Mouse (Mus musculus) lung, embryonic 15.5 days (tissue): ENCODE results near the gene Fndc10. TPM values are rescaled to one million over a fixed set of nuclear protein-coding genes. Genes with fewer than 3 reads are reported as not detected.
"Not testable (repeated sequence)": the region's sequence is repeated elsewhere in the genome, so short reads cannot be mapped to it uniquely, and the experiment has no call there.

Experiments used
- ATAC-seq: fragments of 200-750 bp; cut with Nextera tagmentation; 2 replicates; pipeline ENCODE4 v1.8.0; 2017; ENCODE audit warnings: moderate number of reproducible peaks, borderline replicate concordance; ENCODE audit not compliant: low FRiP score, low TSS enrichment; ENCODE audit errors: extremely low read depth
- H3K27ac ChIP-seq: fragments of 300-500 bp; sonication (generic); 2 replicates; pipeline ENCODE4 v1.5.1; 2015; ENCODE audit warnings: moderate library complexity, mild to moderate bottlenecking, inconsistent platforms
- H3K27me3 ChIP-seq: fragments of 300-500 bp; sonication (generic); 2 replicates; pipeline ENCODE4 v1.6.1; 2015; ENCODE audit warnings: inconsistent platforms
- H3K36me3 ChIP-seq: fragments of 300-500 bp; sonication (generic); 2 replicates; pipeline ENCODE4 v1.6.1; 2015; ENCODE audit warnings: inconsistent platforms
- H3K4me1 ChIP-seq: fragments of 300-500 bp; sonication (generic); 2 replicates; pipeline ENCODE4 v1.6.1; 2015; ENCODE audit warnings: inconsistent platforms
- H3K4me2 ChIP-seq: fragments of 300-500 bp; sonication (generic); 2 replicates; pipeline ENCODE4 v1.6.1; 2015; ENCODE audit warnings: inconsistent platforms, mild to moderate bottlenecking, moderate library complexity
- H3K4me3 ChIP-seq: fragments of 300-500 bp; sonication (generic); 2 replicates; pipeline ENCODE4 v1.5.1; 2015; ENCODE audit warnings: mild to moderate bottlenecking, inconsistent platforms
- H3K9ac ChIP-seq: fragments of 300-500 bp; sonication (generic); 2 replicates; pipeline ENCODE4 v1.6.1; 2015; ENCODE audit warnings: inconsistent platforms
- H3K9me3 ChIP-seq: fragments of 300-500 bp; sonication (generic); 2 replicates; pipeline ENCODE4 v1.6.1; 2016; ENCODE audit warnings: inconsistent platforms
- WGBS: fragments of 180-500 bp; shearing (Covaris S2); methylation state at CpG from one replicate; pipeline ENCODE4 v1.1.7; 2015; 5-methylcytosine and 5-hydroxymethylcytosine counted together
- polyA plus RNA-seq: library from polyadenylated mRNA; unstranded; fragments of >200 nt; fragmentation: Nextera tagmentation; extraction: Ambion mirVana; gene quantifications from 2 replicates; pipeline ENCODE4 v1.2.1, GENCODE M21; 2015

Fndc10 gene
- 4.3 and 4.9 TPM in 2 replicates for polyA plus RNA-seq

DNA sequence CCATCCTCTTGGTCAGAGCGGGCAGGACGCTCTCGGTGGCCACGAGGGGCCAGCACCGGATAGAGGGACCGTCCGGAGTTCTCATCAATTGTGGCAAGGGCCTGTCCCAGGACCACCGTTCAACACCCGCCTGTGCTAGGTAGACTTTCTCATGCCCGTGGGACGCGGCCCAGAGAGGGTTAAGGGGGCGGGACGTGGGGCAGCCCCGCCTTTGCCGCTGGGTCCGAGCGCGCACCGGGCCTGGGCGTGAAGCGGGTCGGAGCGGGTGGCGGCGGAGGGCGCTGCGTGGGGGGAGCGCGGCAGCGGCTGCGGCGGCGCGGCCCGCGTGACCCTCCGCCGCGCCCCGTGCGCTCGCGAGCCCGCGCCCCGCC is at the start of gene Fndc10:
TSS of gene Fndc10 (plus strand) at position 232 of the 371 bp plus-strand sequence.
- H3K4me3 ChIP-seq, result peak within 1 kb of the TSS; percentile 70
- H3K4me1 ChIP-seq, result peaks cover 13% of the 10 kb centered on the region
- no peaks in the 10 kb centered on the region for H3K36me3 ChIP-seq
- peak within 1 kb of the TSS; percentile 53 for H3K9ac ChIP-seq
- peak; percentile 82 for ATAC-seq
- H3K9me3 ChIP-seq, result no peaks in the 10 kb centered on the region
- WGBS, result under 1% methylated on average over 37 of the region's 47 CpGs
- H3K27me3 ChIP-seq, result peaks cover 9% of the 10 kb centered on the region; the same call in 1 of the 2 replicates
- no peak within 1 kb of the TSS for H3K27ac ChIP-seq
- peak within 1 kb of the TSS; percentile 99 for H3K4me2 ChIP-seq

DNA sequence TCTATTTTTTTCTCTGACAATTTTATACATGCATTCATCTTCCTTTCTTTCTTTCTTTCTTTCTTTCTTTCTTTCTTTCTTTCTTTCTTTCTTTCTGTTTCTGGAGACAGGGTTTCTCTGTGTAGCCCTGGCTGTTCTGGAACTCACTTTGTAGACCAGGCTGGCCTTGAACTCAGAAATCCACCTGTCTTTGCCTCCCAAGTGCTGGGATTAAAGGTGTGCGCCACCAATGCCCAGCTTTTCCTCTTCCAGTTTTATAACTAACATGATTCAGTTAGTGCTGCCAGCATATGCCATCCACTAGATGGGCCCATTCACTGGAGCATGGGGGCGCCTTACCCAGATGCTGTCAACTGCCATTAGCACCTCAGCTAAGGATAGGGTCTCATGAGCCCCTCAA is 48.8 kb upstream of the Fndc10 start, which contains the start of gene Gm10563:
TSS of gene Gm10563 (minus strand) at position 101 of the 400 bp plus-strand sequence.
- H3K9me3 ChIP-seq, H3K4me2 ChIP-seq, H3K9ac ChIP-seq, H3K27me3 ChIP-seq, H3K27ac ChIP-seq, H3K4me1 ChIP-seq, H3K4me3 ChIP-seq, ATAC-seq: not testable (repeated sequence)
- H3K36me3 ChIP-seq, result peaks cover 86% of the 10 kb centered on the region
- 94% methylated on average over 2 of the region's 2 CpGs for WGBS

GRCm38 (mm10) chr4:155645721-155646120 is 48.4 kb upstream of the Fndc10 start:
- H3K9me3 ChIP-seq, result no peaks in the 10 kb centered on the region
- H3K36me3 ChIP-seq, result peaks cover 86% of the 10 kb centered on the region
- no peak for ATAC-seq
- no peak overlapping the region for H3K9ac ChIP-seq
- H3K4me2 ChIP-seq, result no peak overlapping the region
- no peaks in the 10 kb centered on the region for H3K27me3 ChIP-seq
- H3K4me3 ChIP-seq, result no peak overlapping the region
- 0 out of 2 replicates have a peak, but pooled peaks cover under 1% of the 10 kb centered on the region for H3K4me1 ChIP-seq
- WGBS, result 97% methylated on average over 5 of the region's 5 CpGs
- H3K27ac ChIP-seq, result no peak overlapping the region

DNA sequence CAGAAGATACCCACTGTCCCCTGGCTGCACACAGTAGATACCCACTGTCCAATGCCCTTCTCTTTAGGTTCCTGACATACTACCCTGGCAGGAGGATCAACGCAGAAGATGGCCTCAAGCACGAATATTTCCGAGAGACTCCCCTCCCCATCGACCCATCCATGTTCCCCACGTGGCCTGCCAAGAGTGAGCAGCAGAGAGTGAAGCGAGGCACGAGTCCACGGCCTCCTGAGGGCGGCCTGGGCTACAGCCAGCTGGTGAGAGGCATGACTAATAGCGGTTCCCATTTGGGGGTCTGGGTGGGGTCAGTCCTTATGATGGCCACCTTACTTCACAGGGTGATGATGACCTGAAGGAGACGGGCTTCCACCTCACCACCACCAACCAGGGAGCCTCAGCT is 44.8 kb upstream of the Fndc10 start:
- WGBS, result 89% methylated on average over 11 of the region's 11 CpGs
- Histone ChIP-seq H3K27ac (no peak overlapping the region), H3K36me3 (peaks cover 55% of the 10 kb centered on the region), H3K4me3 (no peak overlapping the region), H3K4me2 (no peak overlapping the region), H3K9ac (no peak overlapping the region), H3K27me3 (peaks cover 8% of the 10 kb centered on the region), H3K9me3 (no peaks in the 10 kb centered on the region), H3K4me1 (peaks cover 32% of the 10 kb centered on the region)
- no peak for ATAC-seq

GRCm38 (mm10) chr4:155651553-155652269 is 42.4 kb upstream of the Fndc10 start:
- 46% methylated on average over 15 of the region's 15 CpGs for WGBS
- H3K27me3 ChIP-seq, result peaks cover 23% of the 10 kb centered on the region
- peak overlapping the region; percentile 43; the same call in 1 of the 2 replicates for H3K4me3 ChIP-seq
- ATAC-seq, result peak; percentile 37; the same call in 1 of the 2 replicates
- H3K4me2 ChIP-seq, result peak overlapping the region; percentile 92
- peaks cover 46% of the 10 kb centered on the region for H3K36me3 ChIP-seq
- no peaks in the 10 kb centered on the region for H3K9me3 ChIP-seq
- peak overlapping the region; percentile 77 for H3K27ac ChIP-seq
- peaks cover 43% of the 10 kb centered on the region for H3K4me1 ChIP-seq
- H3K9ac ChIP-seq, result no peak overlapping the region

DNA sequence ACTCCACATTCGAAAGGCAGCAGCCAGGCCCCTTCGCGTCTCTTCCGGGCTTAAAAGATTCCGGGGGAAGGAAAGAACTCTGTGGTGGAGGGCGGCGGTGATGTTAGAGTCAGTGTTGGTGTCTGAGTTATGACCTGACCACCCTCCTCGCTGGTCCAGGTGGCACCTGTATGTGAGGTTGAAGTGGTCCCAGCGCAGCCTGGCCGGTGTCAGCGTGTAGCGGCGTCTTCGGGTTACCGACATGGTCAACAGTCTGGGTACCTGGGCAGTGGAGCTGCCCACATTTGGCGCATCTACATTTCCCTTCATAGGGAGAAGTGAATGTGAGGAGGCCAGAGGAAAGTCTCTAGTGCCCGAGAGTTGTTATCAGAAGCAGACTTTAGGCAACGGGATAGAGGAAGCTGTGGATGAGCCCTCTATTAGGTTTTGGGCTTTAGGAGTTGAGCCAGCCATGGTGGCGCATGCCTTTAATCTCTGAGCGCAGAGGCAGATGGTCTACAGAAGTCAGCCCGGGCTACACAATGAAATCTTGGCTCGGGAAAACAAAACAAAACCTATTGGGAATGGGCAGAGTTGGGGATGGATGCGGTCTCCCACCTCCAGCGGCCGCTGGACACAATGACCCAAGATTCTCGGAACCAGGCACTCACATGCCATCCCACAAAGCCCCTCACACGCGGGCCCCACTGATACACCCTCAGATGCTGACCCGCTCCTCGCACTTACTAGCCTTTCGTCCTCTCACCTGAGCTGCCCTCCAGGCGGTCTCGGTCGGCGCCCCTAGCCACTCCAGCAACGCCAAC is 41.7 kb upstream of the Fndc10 start:
- H3K4me1 ChIP-seq, result peaks cover 43% of the 10 kb centered on the region
- peaks cover 23% of the 10 kb centered on the region for H3K27me3 ChIP-seq
- H3K36me3 ChIP-seq, result peaks cover 40% of the 10 kb centered on the region
- H3K4me3 ChIP-seq, result peak overlapping the region; percentile 43
- ATAC-seq, result no peak
- 21% methylated on average over 36 of the region's 36 CpGs for WGBS
- H3K9me3 ChIP-seq, result no peaks in the 10 kb centered on the region
- no peak overlapping the region; the same call in 1 of the 2 replicates for H3K27ac ChIP-seq
- H3K9ac ChIP-seq, result peak overlapping the region; percentile 43
- peak overlapping the region; percentile 92 for H3K4me2 ChIP-seq

GRCm38 (mm10) chr4:155653086-155653450 is 41.1 kb upstream of the Fndc10 start, which contains the start of gene Mmp23:
Gene Mmp23, minus strand, starts transcription at chr4:155653384.
- Histone ChIP-seq H3K4me2 (peak within 1 kb of the TSS; percentile 92), H3K4me3 (peak within 1 kb of the TSS; percentile 43), H3K9ac (peak within 1 kb of the TSS; percentile 43), H3K27me3 (peaks cover 23% of the 10 kb centered on the region), H3K27ac (no peak within 1 kb of the TSS; the same call in 1 of the 2 replicates), H3K9me3 (no peaks in the 10 kb centered on the region), H3K36me3 (peaks cover 34% of the 10 kb centered on the region), H3K4me1 (peaks cover 43% of the 10 kb centered on the region)
- WGBS, result under 1% methylated on average over 32 of the region's 33 CpGs
- peak; percentile 61 for ATAC-seq

GRCm38 (mm10) chr4:155653451-155654182 is 40.5 kb upstream of the Fndc10 start:
- peak; percentile 17; the same call in 1 of the 2 replicates for ATAC-seq
- peaks cover 23% of the 10 kb centered on the region for H3K27me3 ChIP-seq
- H3K9me3 ChIP-seq, result no peaks in the 10 kb centered on the region
- WGBS, result 2% methylated on average over 31 of the region's 31 CpGs
- peaks cover 28% of the 10 kb centered on the region for H3K36me3 ChIP-seq
- H3K9ac ChIP-seq, result peak overlapping the region; percentile 43
- no peak overlapping the region for H3K27ac ChIP-seq
- peak overlapping the region; percentile 92 for H3K4me2 ChIP-seq
- H3K4me3 ChIP-seq, result peak overlapping the region; percentile 43
- H3K4me1 ChIP-seq, result peaks cover 43% of the 10 kb centered on the region

GRCm38 (mm10) chr4:155654183-155654455 is 40.0 kb upstream of the Fndc10 start:
- Histone ChIP-seq H3K9ac (peak overlapping the region; percentile 12; the same call in 1 of the 2 replicates), H3K4me1 (peaks cover 43% of the 10 kb centered on the region), H3K36me3 (peaks cover 23% of the 10 kb centered on the region), H3K4me2 (peak overlapping the region; percentile 92), H3K9me3 (no peaks in the 10 kb centered on the region), H3K4me3 (peak overlapping the region; percentile 43), H3K27ac (no peak overlapping the region), H3K27me3 (peaks cover 23% of the 10 kb centered on the region)
- no peak for ATAC-seq
- WGBS, result 2% methylated on average over 6 of the region's 6 CpGs

DNA sequence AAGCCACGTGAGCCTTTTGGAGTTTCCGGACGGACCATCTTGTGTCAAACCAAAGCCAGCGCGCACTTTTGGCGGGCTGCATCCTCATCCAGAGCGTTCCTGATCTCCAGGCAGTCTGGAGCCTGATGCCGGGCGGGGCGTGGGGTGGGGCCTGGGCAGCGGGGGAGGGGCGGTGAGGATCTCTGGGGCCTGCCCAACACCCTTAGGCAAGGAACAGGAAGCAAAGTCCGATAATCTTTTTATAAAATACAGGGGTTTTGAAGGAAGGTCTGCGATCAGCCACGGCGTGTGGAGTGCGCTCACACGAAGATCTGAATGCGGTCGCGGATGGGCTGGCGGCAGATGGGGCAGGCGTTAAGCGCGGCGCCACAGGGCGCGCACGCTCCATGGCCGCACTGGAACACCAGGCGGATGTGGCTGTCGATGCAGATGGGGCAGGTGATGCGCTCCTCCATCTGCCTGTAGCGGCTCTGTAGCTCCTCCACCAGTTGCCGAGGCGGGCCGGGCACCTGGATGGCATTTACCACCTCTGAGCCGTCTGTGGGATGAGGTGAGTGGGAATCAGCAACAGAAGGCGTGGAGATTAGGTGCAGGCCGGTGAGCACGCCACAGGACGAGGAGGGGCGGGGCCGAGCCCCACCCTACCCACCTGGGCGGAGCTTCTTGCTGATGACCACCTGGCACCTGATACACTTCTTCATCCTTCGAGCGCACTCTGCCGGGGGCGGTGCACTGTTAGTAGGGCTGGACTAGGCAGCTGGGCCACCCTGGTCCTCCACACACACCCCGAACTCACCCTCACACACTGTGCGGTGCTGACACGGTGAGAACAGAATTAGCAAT is 39.5 kb upstream of the Fndc10 start:
- H3K9me3 ChIP-seq, result no peaks in the 10 kb centered on the region
- peak overlapping the region; percentile 20 for H3K27ac ChIP-seq
- peak; percentile 68; the same call in 1 of the 2 replicates for ATAC-seq
- peak overlapping the region; percentile 43 for H3K4me3 ChIP-seq
- 1% methylated on average over 52 of the region's 52 CpGs for WGBS
- peaks cover 43% of the 10 kb centered on the region for H3K4me1 ChIP-seq
- peaks cover 23% of the 10 kb centered on the region for H3K27me3 ChIP-seq
- H3K4me2 ChIP-seq, result peak overlapping the region; percentile 92
- peak overlapping the region; percentile 52 for H3K9ac ChIP-seq
- H3K36me3 ChIP-seq, result peaks cover 18% of the 10 kb centered on the region
